Mouse (Mus musculus) layer of hippocampus, postnatal 25 days (tissue): ENCODE results near the gene Rhoa. TPM values are rescaled to one million over a fixed set of nuclear protein-coding genes. Genes with fewer than 3 reads are reported as not detected.
A peak's percentile ranks its signal among the peaks of the same experiment; 100 is the strongest.
"Not testable (repeated sequence)": the region's sequence is repeated elsewhere in the genome, so short reads cannot be mapped to it uniquely, and the experiment has no call there.

Source experiments
- DNase-seq, 2 experiments: peaks; one replicate each; pipeline ENCODE4 v3.0.0; 2022; ENCODE audit warnings: mixed read lengths in 2 of 2, low spot score in 1 of 2; ENCODE audit errors: extremely low spot score in 1 of 2
- total RNA-seq, 2 experiments: library from RNA; stranded (reverse); gene quantifications; 2 replicates each; pipeline ENCODE4 v1.2.3; 2021

Gene Rhoa
- total RNA-seq = 100 to 1,000 TPM; 167 to 187 TPM

GRCm38 (mm10) chr9:108305629-108306520, at the start of gene Rhoa, which contains the start of gene Tcta:
TSS of gene Rhoa (plus strand) at chr9:108306129.
TSS of gene Tcta (minus strand) at chr9:108306160.
- peak; percentile 90 to 91 for DNase-seq

GRCm38 (mm10) chr9:108260526-108260925, 45.4 kb upstream of the Rhoa start:
- DNase-seq = no peak

- no peak for DNase-seq
Measured at GRCm38 (mm10) chr9:108261865-108262264, 44.1 kb upstream of the Rhoa start.

DNA sequence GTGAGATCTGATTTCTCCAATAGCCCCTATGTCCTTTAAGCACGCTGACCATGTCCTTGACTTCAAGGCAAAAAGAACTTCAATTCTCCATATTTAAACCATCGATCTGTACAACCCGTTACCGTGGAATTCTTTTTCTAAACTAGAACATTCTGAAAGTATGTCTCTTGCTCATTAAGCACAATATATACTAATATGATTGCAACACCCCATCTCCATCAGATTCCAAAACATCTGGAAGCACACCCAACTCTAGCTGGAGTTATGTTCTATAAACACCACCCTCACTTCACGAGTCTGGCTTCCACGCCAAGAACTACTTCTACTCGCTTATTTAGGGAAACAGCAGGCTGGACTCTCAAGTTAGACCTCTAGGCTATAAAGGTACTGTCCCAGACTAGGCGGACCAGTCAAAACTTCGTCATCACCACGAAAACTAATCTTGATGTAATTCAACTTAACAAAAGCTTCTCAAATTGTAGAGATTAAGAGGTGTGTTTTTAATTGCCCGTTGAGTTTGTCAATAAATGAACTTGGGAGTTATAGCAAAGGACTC, 43.4 kb upstream of the Rhoa start:
- DNase-seq = no peak

GRCm38 (mm10) chr9:108263131-108263681, 42.7 kb upstream of the Rhoa start:
- peak in 1 of 2 experiments; percentile 16 for DNase-seq

- peak; percentile 92 for DNase-seq
Measured at GRCm38 (mm10) chr9:108263690-108264190, 42.2 kb upstream of the Rhoa start, which contains the start of gene Dag1. TSS of gene Dag1 (minus strand) at chr9:108263958.

DNA sequence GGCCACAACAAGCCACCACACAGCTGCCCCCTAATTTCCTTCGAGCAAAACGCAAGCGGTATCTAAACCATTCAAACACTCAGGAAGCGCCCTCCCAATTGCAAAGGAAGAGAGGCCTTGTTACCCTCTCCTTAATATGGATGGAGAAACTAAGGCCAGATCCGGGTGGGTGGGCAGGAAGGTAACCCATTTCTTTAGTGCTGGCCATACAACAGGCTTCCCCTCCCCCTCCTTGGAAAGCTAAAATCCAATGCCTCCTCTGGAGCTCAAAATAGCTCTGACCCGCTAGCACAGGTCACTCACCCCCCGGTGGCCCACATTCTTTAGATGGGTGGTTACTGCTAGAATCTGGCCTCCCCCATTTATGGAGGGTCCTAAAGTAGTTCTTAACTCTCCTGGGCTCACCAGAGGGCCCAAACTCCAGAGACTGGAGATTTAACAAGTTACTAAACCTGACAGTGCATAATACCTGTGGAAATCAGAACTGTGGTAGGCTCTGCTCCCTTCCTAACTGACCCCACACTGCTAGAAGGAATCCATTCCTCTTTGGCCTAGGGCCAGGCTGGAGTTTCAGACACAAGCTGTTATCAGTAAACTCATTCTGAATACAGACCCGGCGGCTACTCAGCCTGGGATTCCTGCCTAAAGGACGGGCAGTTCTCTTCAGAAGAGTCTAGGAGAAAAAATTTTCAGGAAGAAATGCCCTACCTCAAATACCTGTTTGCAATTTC, 41.6 kb upstream of the Rhoa start:
- peak in 1 of 2 experiments; percentile 15 for DNase-seq

- no peak for DNase-seq
Measured at GRCm38 (mm10) chr9:108266261-108266935, 39.5 kb upstream of the Rhoa start.

DNA sequence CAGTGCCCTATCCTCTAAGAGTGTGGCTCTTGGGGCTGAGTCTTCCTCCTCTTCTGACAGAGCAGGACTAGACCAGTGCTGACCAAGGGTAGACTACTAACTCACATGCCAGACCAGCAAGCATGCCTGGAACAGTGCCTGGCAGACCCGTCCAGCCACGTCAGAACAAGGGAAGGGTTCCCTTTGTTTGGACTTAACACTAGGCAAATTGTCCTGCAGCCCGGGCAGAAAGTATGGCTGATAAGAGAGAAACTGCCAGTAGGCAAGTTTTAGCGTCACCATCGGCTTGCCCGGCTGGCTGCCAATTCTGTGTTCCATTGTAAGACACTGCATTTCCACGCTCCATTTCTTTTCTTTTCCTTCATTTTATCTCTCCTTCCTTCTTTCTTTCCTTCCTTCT, 38.2 kb upstream of the Rhoa start:
- DNase-seq = no peak

DNA sequence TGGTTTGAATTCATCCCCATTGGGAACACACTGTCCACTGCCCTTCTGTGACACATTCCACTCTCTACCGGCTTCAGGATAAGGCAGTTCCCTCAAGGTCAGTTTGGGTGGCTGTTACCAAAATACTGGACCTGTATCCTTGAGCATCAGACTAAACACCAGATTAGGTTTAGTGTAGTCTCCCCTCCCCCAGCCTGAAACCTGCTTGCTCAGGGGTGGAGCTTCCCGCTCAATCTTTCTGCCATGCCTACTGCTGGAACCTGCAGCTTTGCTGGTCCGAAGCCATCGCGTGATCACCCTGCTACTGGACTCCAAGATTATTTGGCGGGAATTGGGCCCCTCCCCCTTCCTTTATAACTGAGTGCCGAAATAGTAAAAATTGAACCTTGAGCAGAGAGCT, 37.2 kb upstream of the Rhoa start:
- not testable (repeated sequence) for DNase-seq

- no peak for DNase-seq
Measured at GRCm38 (mm10) chr9:108271941-108272340, 34.0 kb upstream of the Rhoa start.

DNA sequence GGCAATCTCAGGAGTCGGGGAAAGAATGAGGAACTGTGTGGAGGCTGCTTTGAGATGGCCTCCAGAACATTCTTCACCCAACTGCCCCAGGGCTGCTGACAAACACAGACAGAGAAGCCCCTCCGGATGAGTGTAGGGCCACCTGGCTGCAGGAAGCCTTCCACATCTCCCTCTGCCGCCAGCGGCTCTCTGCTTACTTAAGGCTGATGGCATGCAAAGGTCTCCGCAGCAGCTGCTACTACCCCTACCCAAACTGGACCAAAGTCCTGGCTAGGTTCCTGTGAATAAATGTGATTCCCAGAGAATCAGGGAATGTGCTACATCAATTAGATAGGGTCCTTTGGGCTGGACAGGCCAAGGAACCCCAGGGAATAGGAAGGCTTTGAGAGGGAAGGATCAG, 33.2 kb upstream of the Rhoa start:
- DNase-seq = no peak

DNA sequence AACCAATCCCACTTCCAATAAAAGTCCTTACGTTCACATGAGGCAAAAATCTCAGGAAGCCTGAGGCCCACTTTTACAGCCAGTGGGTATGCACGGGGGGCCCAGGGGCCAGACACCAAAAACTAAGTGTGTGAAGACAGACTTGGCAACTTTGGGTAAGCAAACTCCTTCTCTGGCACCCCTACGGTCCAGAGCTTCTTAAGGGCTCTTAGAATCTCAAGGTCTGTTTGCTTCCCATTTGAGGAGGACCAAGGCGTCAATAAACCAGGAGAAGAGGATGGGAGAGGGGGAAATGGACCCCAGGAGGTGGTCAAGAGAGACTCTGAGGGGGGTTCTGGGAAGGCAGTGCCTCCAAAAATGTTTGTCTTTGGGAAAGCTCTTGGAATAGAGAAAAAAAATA, 32.4 kb upstream of the Rhoa start:
- DNase-seq = no peak

GRCm38 (mm10) chr9:108274476-108275330, 31.2 kb upstream of the Rhoa start:
- DNase-seq = no peak

DNA sequence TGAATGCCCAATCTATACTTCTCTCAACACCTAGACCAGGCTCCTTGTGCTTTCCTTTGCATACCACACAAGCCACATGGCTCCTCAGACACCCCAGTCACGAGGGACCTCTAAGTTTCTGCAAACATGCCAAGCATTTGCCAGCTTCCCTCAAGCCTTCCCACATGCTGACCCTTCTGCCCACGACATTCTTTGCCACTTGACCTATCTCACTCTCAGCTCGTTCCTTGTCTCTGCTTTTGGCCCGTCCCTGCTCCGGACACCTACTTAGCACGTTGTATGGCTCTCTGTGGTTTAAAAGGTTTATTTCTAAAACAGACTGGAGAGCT, 30.6 kb upstream of the Rhoa start:
- DNase-seq = no peak

- DNase-seq = no peak
Measured at GRCm38 (mm10) chr9:108278697-108279450, 27.1 kb upstream of the Rhoa start.

DNA sequence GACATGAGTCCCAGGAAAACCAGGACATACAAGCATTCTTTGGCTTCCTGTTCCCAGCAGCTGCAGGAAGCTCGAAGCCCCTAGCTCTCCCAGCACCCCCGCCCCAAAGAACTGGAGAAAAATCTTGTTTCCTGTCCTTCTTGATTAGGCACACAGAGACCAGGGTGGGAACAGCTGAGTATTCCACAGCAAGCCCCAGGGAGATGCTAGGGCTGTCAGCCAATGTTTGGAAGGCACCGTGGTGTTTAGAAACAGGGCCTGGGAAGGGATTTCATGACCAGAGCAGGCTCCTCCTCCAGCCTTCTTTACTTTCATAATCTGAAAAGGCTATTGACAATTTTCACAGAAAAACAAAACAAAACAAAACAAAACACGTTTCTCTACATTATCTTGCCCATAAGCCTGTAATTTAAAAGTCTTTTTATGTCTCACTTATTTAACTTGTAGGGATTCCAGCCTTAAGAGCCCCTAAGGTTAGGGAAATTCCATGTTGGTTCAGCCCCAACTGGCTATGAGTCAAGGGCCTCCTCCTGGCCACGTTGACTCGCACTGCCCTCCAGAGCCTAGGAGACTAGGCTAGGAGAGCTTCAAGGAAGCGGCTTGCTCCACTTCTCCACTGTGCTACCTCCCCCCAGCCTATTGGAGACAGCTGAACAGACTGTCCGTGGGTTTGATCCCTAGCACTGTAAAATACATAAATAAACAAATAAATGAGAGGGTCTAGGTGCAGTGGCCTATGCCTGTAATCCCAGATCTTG, 25.7 kb upstream of the Rhoa start:
- DNase-seq = no peak

- DNase-seq = peak in 1 of 2 experiments; percentile 77
Measured at GRCm38 (mm10) chr9:108284410-108284809, 21.5 kb upstream of the Rhoa start.
